Mouse (Mus musculus) forebrain, embryonic 13.5 days (tissue): Measurements from ENCODE around the gene Ppp1r37. TPM values are rescaled to one million over a fixed set of nuclear protein-coding genes. Genes with fewer than 3 reads are reported as not detected.

Source experiments
- ATAC-seq: fragments of 200-750 bp; cut with Nextera tagmentation; 2 replicates; pipeline ENCODE4 v1.8.0; 2017
- H3K27ac ChIP-seq: fragments of 300-500 bp; sonication (generic); 2 replicates; pipeline ENCODE4 v1.5.1; 2015; ENCODE audit warnings: inconsistent platforms, mild to moderate bottlenecking, moderate library complexity
- H3K27me3 ChIP-seq: fragments of 300-500 bp; sonication (generic); 2 replicates; pipeline ENCODE4 v1.6.1; 2015; ENCODE audit warnings: mild to moderate bottlenecking, inconsistent platforms
- H3K36me3 ChIP-seq: fragments of 300-500 bp; sonication (generic); 2 replicates; pipeline ENCODE4 v1.6.1; 2015; ENCODE audit warnings: mild to moderate bottlenecking, inconsistent platforms; ENCODE audit not compliant: poor library complexity, severe bottlenecking
- H3K4me1 ChIP-seq: fragments of 300-500 bp; sonication (generic); 2 replicates; pipeline ENCODE4 v1.6.1; 2015; ENCODE audit warnings: inconsistent platforms
- H3K4me2 ChIP-seq: fragments of 300-500 bp; sonication (generic); 2 replicates; pipeline ENCODE4 v1.6.1; 2015; ENCODE audit warnings: inconsistent platforms, mild to moderate bottlenecking, moderate library complexity
- H3K4me3 ChIP-seq: fragments of 300-500 bp; sonication (generic); 2 replicates; pipeline ENCODE4 v1.5.1; 2015; ENCODE audit warnings: mild to moderate bottlenecking, inconsistent platforms
- H3K9ac ChIP-seq: fragments of 300-500 bp; sonication (generic); 2 replicates; pipeline ENCODE4 v1.6.1; 2015; ENCODE audit warnings: mild to moderate bottlenecking, inconsistent platforms
- H3K9me3 ChIP-seq: fragments of 300-500 bp; sonication (generic); replicated peaks from 2 replicates; pipeline ENCODE4 v1.6.1; 2016; ENCODE audit warnings: inconsistent platforms
- WGBS: fragments of 180-500 bp; shearing (Covaris S2); methylation state at CpG from one replicate; pipeline ENCODE4 v1.1.7; 2015; 5-methylcytosine and 5-hydroxymethylcytosine counted together
- polyA plus RNA-seq: library from polyadenylated mRNA; unstranded; fragments of >200 nt; fragmentation: Nextera tagmentation; extraction: Ambion mirVana; gene quantifications from 2 replicates; pipeline ENCODE4 v1.2.1, GENCODE M21; 2015

Ppp1r37 gene
- polyA plus RNA-seq, 1 experiment from 2014 or later = 22.4 TPM

- peaks cover 61% of the 10 kb centered on the region for H3K27me3 ChIP-seq
- no peak overlapping the region for H3K4me2 ChIP-seq
- 90% methylated on average over 7 of the region's 7 CpGs for whole genome bisulfite sequencing
- H3K27ac ChIP-seq = no peak overlapping the region
- H3K9ac ChIP-seq = no peak overlapping the region
- no peaks in the 10 kb centered on the region for H3K36me3 ChIP-seq
- H3K9me3 ChIP-seq = no peaks in the 10 kb centered on the region
- no peak for ATAC-seq
- H3K4me3 ChIP-seq = no peak overlapping the region
- peaks cover 7% of the 10 kb centered on the region for H3K4me1 ChIP-seq
Observed at GRCm38 (mm10) chr7:19486549-19486948, 76.3 kb downstream of the Ppp1r37 start.

DNA sequence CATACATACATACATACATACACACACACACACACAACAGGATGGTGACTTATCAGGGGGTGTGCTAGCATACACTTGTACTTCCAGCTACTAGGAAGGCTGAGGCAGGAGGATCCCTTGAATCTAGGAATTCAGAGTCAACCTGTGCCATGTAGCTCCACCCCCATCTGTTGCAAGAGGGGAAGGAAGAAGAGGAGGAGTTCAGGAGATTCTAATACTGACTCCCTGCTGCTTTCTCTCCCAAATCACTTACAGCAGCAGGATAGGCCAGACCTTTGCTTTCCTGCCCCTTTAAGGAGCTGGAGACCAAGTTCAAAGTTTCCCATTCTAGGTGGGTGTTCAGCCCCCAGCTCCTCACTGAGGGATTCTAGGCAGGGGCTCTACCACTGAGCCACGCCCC is 77.4 kb downstream of the Ppp1r37 start:
- Histone ChIP-seq H3K9me3 (no peaks in the 10 kb centered on the region), H3K4me3 (no peak overlapping the region), H3K36me3 (no peaks in the 10 kb centered on the region), H3K27me3 (peaks cover 50% of the 10 kb centered on the region), H3K4me1 (peaks cover 7% of the 10 kb centered on the region), H3K27ac (no peak overlapping the region), H3K4me2 (no peak overlapping the region), H3K9ac (no peak overlapping the region)
- no peak for ATAC-seq
- WGBS = 85% methylated on average over 1 of the region's 1 CpGs

DNA sequence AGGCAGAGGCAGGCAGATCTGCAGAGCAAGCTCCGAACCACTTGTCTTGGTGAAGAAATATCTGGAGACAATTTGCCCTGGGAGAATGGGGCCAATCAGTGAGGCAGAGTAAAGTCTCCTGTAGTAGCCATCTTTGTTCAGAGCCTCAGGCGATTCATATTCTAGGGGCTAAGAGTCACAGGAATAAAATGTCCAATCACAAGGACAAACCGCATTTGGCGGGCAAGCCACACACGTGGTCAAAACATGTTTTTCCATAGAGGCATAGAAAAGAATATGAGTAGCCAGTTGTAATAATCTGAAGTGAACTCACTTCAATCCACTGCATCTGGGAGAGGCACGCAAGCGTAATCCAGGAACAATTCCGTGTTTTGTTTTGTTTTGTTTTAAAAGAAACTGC is 79.6 kb downstream of the Ppp1r37 start:
- Histone ChIP-seq H3K4me3 (no peak overlapping the region), H3K9me3 (no peaks in the 10 kb centered on the region), H3K9ac (no peak overlapping the region), H3K36me3 (no peaks in the 10 kb centered on the region), H3K27ac (no peak overlapping the region), H3K27me3 (peaks cover 40% of the 10 kb centered on the region), H3K4me1 (no peaks in the 10 kb centered on the region), H3K4me2 (no peak overlapping the region)
- WGBS = 80% methylated on average over 8 of the region's 8 CpGs
- no peak for ATAC-seq

Other genes with a start within 250 kb of the Ppp1r37 start
- gene Ercc1, start 218.3 kb downstream of the Ppp1r37 start, polyA plus RNA-seq = 88.0 and 96.4 TPM in 2 replicates
- 21.4 and 23.2 TPM in 2 replicates for gene Cd3eap, start 203.6 kb downstream of the Ppp1r37 start, polyA plus RNA-seq
- 3.6 and 4.1 TPM in 2 replicates for gene Ppp1r13l, start 203.3 kb downstream of the Ppp1r37 start, polyA plus RNA-seq
- gene Ercc2, start 181.1 kb downstream of the Ppp1r37 start, polyA plus RNA-seq = 20.4 and 24.9 TPM in 2 replicates
- 1.5 and 2.6 TPM in 2 replicates for gene Klc3, start 159.0 kb downstream of the Ppp1r37 start, polyA plus RNA-seq
- not detected in 2 replicates for gene Ckm, start 158.3 kb downstream of the Ppp1r37 start, polyA plus RNA-seq
- gene Mark4, start 104.3 kb downstream of the Ppp1r37 start, polyA plus RNA-seq = 11.7 and 12.2 TPM in 2 replicates
- gene Exoc3l2, start 99.7 kb downstream of the Ppp1r37 start, polyA plus RNA-seq = 0.13 and 0.29 TPM in 2 replicates
- 3.3 and 3.4 TPM in 2 replicates for gene Bloc1s3, start 54.7 kb downstream of the Ppp1r37 start, polyA plus RNA-seq
- gene Trappc6a, start 54.7 kb downstream of the Ppp1r37 start, polyA plus RNA-seq = 39.3 and 40.6 TPM in 2 replicates
- gene Nkpd1, start 45.2 kb downstream of the Ppp1r37 start, polyA plus RNA-seq = 0.15 and 0.21 TPM in 2 replicates
- gene Zfp296, start 14.2 kb upstream of the Ppp1r37 start, polyA plus RNA-seq = 0.23 and 0.35 TPM in 2 replicates
- 130 TPM in 2 replicates for gene Gemin7, start 14.5 kb upstream of the Ppp1r37 start, polyA plus RNA-seq
- 54.0 and 55.7 TPM in 2 replicates for gene Clasrp, start 41.4 kb upstream of the Ppp1r37 start, polyA plus RNA-seq
- 1.5 and 2.6 TPM in 2 replicates for gene Relb, start 66.4 kb upstream of the Ppp1r37 start, polyA plus RNA-seq
- gene Clptm1, start 102.0 kb upstream of the Ppp1r37 start, polyA plus RNA-seq = 64.2 and 71.3 TPM in 2 replicates
- gene Apoc2, start 114.9 kb upstream of the Ppp1r37 start, polyA plus RNA-seq = 0.50 TPM in 1 of 2 replicates, not detected in the other
- gene Gm44805, start 118.3 kb upstream of the Ppp1r37 start, polyA plus RNA-seq = 0.88 TPM in 1 of 2 replicates, not detected in the other
- 0.08 TPM in 1 of 2 replicates, not detected in the other for gene Apoc4, start 118.4 kb upstream of the Ppp1r37 start, polyA plus RNA-seq
- gene Apoc1, start 129.6 kb upstream of the Ppp1r37 start, polyA plus RNA-seq = 1.2 and 1.8 TPM in 2 replicates
- 118 and 125 TPM in 2 replicates for gene Apoe, start 136.1 kb upstream of the Ppp1r37 start, polyA plus RNA-seq
- 112 and 118 TPM in 2 replicates for gene Tomm40, start 152.4 kb upstream of the Ppp1r37 start, polyA plus RNA-seq
- gene Nectin2, start 187.4 kb upstream of the Ppp1r37 start, polyA plus RNA-seq = 34.6 and 38.0 TPM in 2 replicates
- gene Bcam, start 207.9 kb upstream of the Ppp1r37 start, polyA plus RNA-seq = 4.4 and 5.7 TPM in 2 replicates
- not detected in 2 replicates for gene Cblc, start 233.7 kb upstream of the Ppp1r37 start, polyA plus RNA-seq